Mouse (Mus musculus): ENCODE data around the gene Erv3. TPM values are rescaled to one million over a fixed set of nuclear protein-coding genes. Genes with fewer than 3 reads are reported as not detected.

Erv3 gene
- polyA plus RNA-seq, 1 experiment from 2014 or later: not detected

DNA sequence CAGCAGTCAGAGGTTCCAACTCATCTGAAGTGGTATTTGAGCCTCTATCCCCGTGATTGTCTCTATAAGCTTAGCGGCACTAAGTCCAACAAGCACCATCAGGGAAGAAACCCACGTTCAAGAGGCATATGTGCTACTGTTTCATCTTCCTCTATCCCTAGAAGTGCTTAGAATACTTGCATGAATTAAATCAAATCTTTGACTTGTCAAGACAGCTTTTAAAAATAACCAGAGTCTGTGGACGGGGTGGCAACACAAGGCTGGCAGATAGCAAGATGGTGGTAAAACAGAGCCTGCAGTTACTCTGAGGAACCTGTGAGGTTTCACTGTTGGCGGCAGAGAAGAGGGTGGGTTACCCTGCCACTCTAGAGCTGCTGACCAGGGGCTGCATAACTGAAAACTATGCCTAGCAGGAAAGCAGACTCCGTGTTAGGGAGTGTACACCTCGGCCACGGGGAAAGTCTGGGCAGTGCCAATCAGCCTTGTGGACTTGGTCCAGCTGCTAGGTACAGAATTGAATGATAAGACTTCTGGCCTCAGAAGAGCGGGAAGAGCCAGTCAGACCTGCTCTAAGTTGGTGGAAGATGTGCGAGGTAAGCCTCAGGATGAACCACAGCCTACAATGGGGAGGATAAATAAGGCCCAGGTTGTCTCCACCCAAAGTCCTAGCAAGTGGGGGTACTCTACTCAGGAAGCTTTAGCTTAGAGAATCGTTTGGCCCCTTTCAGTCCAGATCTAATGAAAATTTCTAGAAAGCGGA is 8.0 kb downstream of the Erv3 start:
- 93% methylated on average over 12 of the region's 12 CpGs for WGBS
- H3K4me1 ChIP-seq (ENCODE audit: control insufficient read depth, insufficient read depth, low read length): peaks cover 2% of the 10 kb centered on the region; the same call in 1 of the 2 replicates
- no peaks in the 10 kb centered on the region for H3K27me3 ChIP-seq (ENCODE audit: control insufficient read depth, insufficient read depth, low read length)
- no peaks in the 10 kb centered on the region for H3K9me3 ChIP-seq (ENCODE audit: control insufficient read depth, low read length)
- H3K36me3 ChIP-seq (ENCODE audit: control insufficient read depth, insufficient read depth, low read length): no peaks in the 10 kb centered on the region
- H3K9ac ChIP-seq (replicated peaks; ENCODE audit: low read depth, low read length): no peak overlapping the region
- H3K27ac ChIP-seq (ENCODE audit: low read depth, low read length): no peak overlapping the region
- no peak for ATAC-seq (ENCODE audit: low read depth)
- no peak overlapping the region for H3K4me2 ChIP-seq (ENCODE audit: low read depth, low read length)
- H3K4me3 ChIP-seq (ENCODE audit: low read depth, low read length): no peak overlapping the region

DNA sequence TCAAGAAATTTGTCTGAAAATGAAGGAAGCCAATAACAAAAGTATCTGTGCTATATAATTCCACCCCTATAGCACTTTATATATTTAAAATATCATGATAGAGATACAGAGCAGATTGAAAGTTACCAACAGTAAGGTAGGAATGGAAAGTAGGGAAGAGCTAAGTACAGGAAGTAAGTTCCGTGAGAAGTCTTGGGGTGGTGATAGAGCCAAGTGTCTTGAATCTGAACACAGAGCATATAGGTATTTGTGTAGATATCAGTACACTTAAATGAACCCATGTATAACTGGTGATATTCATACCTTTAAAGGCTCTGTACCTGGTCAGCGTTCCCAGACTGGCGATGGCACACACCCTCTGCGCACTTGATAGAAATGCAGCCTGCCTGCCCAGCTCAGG is 9.5 kb downstream of the Erv3 start:
- H3K27ac ChIP-seq (ENCODE audit: low read depth, low read length): no peak overlapping the region
- no peaks in the 10 kb centered on the region for H3K9me3 ChIP-seq (ENCODE audit: control insufficient read depth, low read length)
- no peaks in the 10 kb centered on the region for H3K36me3 ChIP-seq (ENCODE audit: control insufficient read depth, insufficient read depth, low read length)
- H3K4me1 ChIP-seq (ENCODE audit: control insufficient read depth, insufficient read depth, low read length): peaks cover 8% of the 10 kb centered on the region; the same call in 1 of the 2 replicates
- H3K27me3 ChIP-seq (ENCODE audit: control insufficient read depth, insufficient read depth, low read length): no peaks in the 10 kb centered on the region
- no peak overlapping the region for H3K4me2 ChIP-seq (ENCODE audit: low read depth, low read length)
- 98% methylated on average over 4 of the region's 4 CpGs for WGBS
- no peak overlapping the region for H3K4me3 ChIP-seq (ENCODE audit: low read depth, low read length)
- no peak overlapping the region for H3K9ac ChIP-seq (replicated peaks; ENCODE audit: low read depth, low read length)
- ATAC-seq (ENCODE audit: low read depth): no peak

DNA sequence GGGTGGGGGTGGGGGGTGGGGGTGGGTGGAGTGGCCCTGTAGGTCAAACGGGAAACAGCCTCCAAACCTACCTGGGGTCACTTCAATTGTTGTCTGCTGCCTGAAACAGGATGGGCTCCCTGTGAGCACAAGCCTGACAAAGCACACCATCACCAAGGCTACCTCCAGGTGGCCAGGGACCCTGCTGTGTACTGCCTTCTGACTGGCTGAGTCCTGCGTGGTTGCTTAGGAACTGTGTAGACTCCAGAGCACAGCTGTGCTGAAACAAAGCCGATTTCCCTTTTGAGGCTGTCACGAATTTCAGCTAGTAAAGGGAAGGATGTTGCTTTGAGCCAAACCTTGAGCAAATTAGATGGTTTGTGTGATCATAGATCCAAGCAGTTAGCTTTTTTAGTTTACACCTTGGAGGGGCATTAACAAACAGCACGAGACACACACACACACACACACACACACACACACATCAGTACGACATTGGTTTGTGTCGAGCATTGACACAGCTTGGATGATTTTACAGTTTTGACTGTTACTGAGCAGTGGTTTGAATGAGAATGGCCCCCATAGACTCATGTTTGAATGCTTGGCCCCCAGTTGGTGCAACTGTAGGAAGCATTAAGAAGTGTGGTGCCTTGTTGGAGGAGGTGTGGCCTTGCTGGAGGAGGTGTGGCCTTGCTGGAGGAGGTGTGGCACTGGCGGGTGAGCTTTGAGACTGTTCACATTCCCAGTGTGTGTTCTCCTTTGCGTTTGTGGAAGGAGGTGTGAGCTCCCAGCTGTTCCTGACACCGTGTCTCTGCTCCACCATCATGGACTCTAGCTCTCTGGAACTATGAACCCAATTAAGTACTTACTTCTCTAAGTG is 11.8 kb downstream of the Erv3 start:
- Histone ChIP-seq H3K27ac (ENCODE audit: low read depth, low read length) (peak overlapping the region; percentile 91), H3K4me2 (ENCODE audit: low read depth, low read length) (peak overlapping the region; percentile 35), H3K4me3 (ENCODE audit: low read depth, low read length) (no peak overlapping the region), H3K27me3 (ENCODE audit: control insufficient read depth, insufficient read depth, low read length) (no peaks in the 10 kb centered on the region), H3K36me3 (ENCODE audit: control insufficient read depth, insufficient read depth, low read length) (no peaks in the 10 kb centered on the region), H3K4me1 (ENCODE audit: control insufficient read depth, insufficient read depth, low read length) (peaks cover 9% of the 10 kb centered on the region; the same call in 1 of the 2 replicates), H3K9ac (replicated peaks; ENCODE audit: low read depth, low read length) (no peak overlapping the region; the same call in 1 of the 2 replicates), H3K9me3 (ENCODE audit: control insufficient read depth, low read length) (no peaks in the 10 kb centered on the region)
- ATAC-seq (ENCODE audit: low read depth): peak; percentile 99
- WGBS: 3% methylated on average over 10 of the region's 10 CpGs

DNA sequence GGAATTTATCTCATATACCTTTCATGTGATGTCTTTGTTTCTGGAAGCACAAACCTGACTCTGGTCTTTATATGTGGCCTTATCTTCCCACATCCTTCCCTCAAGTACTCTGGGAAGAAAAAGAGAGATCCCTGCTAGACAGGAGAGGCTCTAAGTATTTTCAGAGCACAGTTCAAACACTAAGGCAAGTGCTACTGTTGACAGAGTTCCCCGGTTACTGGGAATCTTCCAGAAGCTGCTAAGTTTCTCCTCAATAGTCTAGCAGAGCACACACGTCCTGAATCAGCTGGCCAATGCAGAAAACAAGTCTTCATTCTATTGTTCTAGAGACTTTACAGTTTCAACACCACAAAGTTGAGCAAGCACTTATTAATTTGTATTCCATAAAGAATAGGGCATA is 12.7 kb downstream of the Erv3 start:
- H3K36me3 ChIP-seq (ENCODE audit: control insufficient read depth, insufficient read depth, low read length): no peaks in the 10 kb centered on the region
- H3K4me2 ChIP-seq (ENCODE audit: low read depth, low read length): peak overlapping the region; percentile 35
- no peak overlapping the region for H3K4me3 ChIP-seq (ENCODE audit: low read depth, low read length)
- ATAC-seq (ENCODE audit: low read depth): no peak
- H3K27ac ChIP-seq (ENCODE audit: low read depth, low read length): peak overlapping the region; percentile 91
- WGBS: 46% methylated on average over 2 of the region's 2 CpGs
- H3K9ac ChIP-seq (replicated peaks; ENCODE audit: low read depth, low read length): no peak overlapping the region
- no peaks in the 10 kb centered on the region for H3K9me3 ChIP-seq (ENCODE audit: control insufficient read depth, low read length)
- H3K4me1 ChIP-seq (ENCODE audit: control insufficient read depth, insufficient read depth, low read length): peaks cover 9% of the 10 kb centered on the region; the same call in 1 of the 2 replicates
- no peaks in the 10 kb centered on the region for H3K27me3 ChIP-seq (ENCODE audit: control insufficient read depth, insufficient read depth, low read length)

DNA sequence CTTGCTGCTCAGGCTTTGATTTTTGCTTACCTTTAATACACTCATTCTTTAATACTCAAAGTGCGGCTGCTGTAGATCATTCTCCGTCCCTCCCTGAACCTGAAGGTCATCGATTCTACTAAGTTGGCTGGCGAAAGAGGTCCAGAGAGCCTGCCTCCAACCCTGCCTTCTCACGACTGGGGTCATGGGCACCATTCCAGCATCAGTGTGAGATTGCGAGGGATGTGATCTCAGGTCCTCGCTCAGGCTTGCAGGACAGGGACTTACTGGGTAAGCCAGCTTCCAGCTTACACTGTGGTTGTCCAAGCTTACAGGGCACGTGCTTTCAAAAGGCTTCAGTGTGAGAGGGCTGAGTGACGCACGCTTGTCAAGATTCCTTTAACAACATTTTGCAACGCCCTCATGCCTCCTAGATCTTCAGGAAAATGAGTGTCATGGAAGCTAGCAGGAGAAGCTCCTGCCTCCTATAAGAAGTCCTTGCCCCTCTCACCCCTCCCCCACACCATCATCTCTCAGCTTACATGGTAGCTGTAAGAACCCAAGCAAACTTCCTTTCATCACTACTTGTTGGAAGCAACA is 13.3 kb downstream of the Erv3 start:
- no peak overlapping the region for H3K9ac ChIP-seq (replicated peaks; ENCODE audit: low read depth, low read length)
- no peak overlapping the region for H3K4me3 ChIP-seq (ENCODE audit: low read depth, low read length)
- no peaks in the 10 kb centered on the region for H3K9me3 ChIP-seq (ENCODE audit: control insufficient read depth, low read length)
- no peaks in the 10 kb centered on the region for H3K36me3 ChIP-seq (ENCODE audit: control insufficient read depth, insufficient read depth, low read length)
- peaks cover 9% of the 10 kb centered on the region; the same call in 1 of the 2 replicates for H3K4me1 ChIP-seq (ENCODE audit: control insufficient read depth, insufficient read depth, low read length)
- no peaks in the 10 kb centered on the region for H3K27me3 ChIP-seq (ENCODE audit: control insufficient read depth, insufficient read depth, low read length)
- peak overlapping the region; percentile 17; the same call in 1 of the 2 replicates for H3K27ac ChIP-seq (ENCODE audit: low read depth, low read length)
- WGBS: 77% methylated on average over 11 of the region's 11 CpGs
- H3K4me2 ChIP-seq (ENCODE audit: low read depth, low read length): peak overlapping the region; percentile 35; the same call in 1 of the 2 replicates
- ATAC-seq (ENCODE audit: low read depth): no peak

DNA sequence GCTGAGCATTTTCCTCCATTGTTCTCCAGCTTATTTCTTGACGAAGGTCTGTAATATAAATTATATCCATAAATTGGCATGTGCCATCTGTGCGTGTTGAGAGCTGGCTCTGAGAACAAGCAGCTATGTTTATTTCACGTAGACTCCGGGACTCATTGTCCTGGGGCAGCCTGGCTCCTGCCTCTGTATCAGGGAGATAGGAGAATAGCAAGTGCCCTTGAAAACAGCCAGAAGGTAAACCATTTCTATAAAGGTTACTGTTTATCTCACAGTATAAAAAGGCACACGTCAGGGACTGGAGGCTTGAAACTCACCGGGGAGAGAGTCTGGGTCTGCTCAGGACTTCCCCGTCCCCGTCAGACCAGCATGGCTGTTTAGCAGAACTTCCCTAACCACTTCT is 13.9 kb downstream of the Erv3 start:
- no peak for ATAC-seq (ENCODE audit: low read depth)
- H3K27ac ChIP-seq (ENCODE audit: low read depth, low read length): peak overlapping the region; percentile 63
- no peaks in the 10 kb centered on the region for H3K36me3 ChIP-seq (ENCODE audit: control insufficient read depth, insufficient read depth, low read length)
- no peak overlapping the region for H3K9ac ChIP-seq (replicated peaks; ENCODE audit: low read depth, low read length)
- no peaks in the 10 kb centered on the region for H3K9me3 ChIP-seq (ENCODE audit: control insufficient read depth, low read length)
- H3K4me2 ChIP-seq (ENCODE audit: low read depth, low read length): no peak overlapping the region
- WGBS: 47% methylated on average over 8 of the region's 8 CpGs
- H3K27me3 ChIP-seq (ENCODE audit: control insufficient read depth, insufficient read depth, low read length): no peaks in the 10 kb centered on the region
- peaks cover 9% of the 10 kb centered on the region; the same call in 1 of the 2 replicates for H3K4me1 ChIP-seq (ENCODE audit: control insufficient read depth, insufficient read depth, low read length)
- H3K4me3 ChIP-seq (ENCODE audit: low read depth, low read length): no peak overlapping the region

DNA sequence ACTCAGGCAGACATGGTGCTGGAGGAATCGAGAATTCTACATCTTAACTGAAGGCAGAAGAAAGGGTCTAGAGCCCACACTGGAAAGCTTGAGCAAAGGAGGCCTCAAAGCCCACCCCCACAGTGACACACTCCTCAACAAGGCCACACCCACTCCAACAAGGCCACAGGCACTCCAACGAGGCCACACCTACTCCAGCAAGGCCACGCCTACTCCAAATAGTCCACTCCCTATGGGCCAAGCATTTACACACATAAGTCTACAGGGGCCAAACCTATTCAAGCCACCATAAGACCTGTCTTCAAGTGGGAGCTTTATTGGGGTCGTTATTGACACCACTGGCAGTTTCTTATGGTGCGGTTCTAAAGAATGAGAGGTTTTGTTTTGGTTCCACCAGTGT is 17.0 kb downstream of the Erv3 start:
- H3K4me3 ChIP-seq (ENCODE audit: low read depth, low read length): no peak overlapping the region
- H3K27ac ChIP-seq (ENCODE audit: low read depth, low read length): no peak overlapping the region
- no peak overlapping the region for H3K4me2 ChIP-seq (ENCODE audit: low read depth, low read length)
- no peaks in the 10 kb centered on the region for H3K27me3 ChIP-seq (ENCODE audit: control insufficient read depth, insufficient read depth, low read length)
- no peaks in the 10 kb centered on the region for H3K9me3 ChIP-seq (ENCODE audit: control insufficient read depth, low read length)
- no peaks in the 10 kb centered on the region for H3K36me3 ChIP-seq (ENCODE audit: control insufficient read depth, insufficient read depth, low read length)
- H3K9ac ChIP-seq (replicated peaks; ENCODE audit: low read depth, low read length): no peak overlapping the region
- 74% methylated on average over 5 of the region's 5 CpGs for WGBS
- peaks cover 9% of the 10 kb centered on the region; the same call in 1 of the 2 replicates for H3K4me1 ChIP-seq (ENCODE audit: control insufficient read depth, insufficient read depth, low read length)
- ATAC-seq (ENCODE audit: low read depth): no peak

DNA sequence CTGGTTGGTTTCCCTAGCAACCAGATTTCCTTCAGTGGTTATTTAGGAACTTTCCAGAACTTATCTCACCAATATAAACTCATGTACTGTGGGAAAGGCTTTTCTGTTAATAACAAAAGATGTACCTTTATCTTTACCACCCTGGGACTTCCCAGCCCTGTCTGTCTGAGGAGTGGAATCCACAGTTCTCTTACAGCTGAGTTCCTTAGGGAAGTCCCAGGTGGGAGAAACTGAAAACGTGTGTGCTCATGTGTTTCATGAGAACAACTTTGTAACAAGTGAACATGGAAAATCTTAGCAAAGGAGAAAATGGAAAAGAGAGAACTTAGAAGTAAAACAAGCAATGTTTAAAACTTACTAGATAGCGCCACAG is 18.2 kb downstream of the Erv3 start:
- Histone ChIP-seq H3K4me3 (ENCODE audit: low read depth, low read length) (no peak overlapping the region), H3K4me1 (ENCODE audit: control insufficient read depth, insufficient read depth, low read length) (peaks cover 7% of the 10 kb centered on the region; the same call in 1 of the 2 replicates), H3K36me3 (ENCODE audit: control insufficient read depth, insufficient read depth, low read length) (no peaks in the 10 kb centered on the region), H3K4me2 (ENCODE audit: low read depth, low read length) (no peak overlapping the region), H3K9me3 (ENCODE audit: control insufficient read depth, low read length) (no peaks in the 10 kb centered on the region), H3K27ac (ENCODE audit: low read depth, low read length) (no peak overlapping the region), H3K27me3 (ENCODE audit: control insufficient read depth, insufficient read depth, low read length) (no peaks in the 10 kb centered on the region), H3K9ac (replicated peaks; ENCODE audit: low read depth, low read length) (no peak overlapping the region)
- 66% methylated on average over 2 of the region's 2 CpGs for WGBS
- no peak for ATAC-seq (ENCODE audit: low read depth)

Measured in neural tube, embryonic 14.5 days (tissue).